Comparison of ENCODE assay signal across 11 mouse cellular contexts in the genomic region with DNA sequence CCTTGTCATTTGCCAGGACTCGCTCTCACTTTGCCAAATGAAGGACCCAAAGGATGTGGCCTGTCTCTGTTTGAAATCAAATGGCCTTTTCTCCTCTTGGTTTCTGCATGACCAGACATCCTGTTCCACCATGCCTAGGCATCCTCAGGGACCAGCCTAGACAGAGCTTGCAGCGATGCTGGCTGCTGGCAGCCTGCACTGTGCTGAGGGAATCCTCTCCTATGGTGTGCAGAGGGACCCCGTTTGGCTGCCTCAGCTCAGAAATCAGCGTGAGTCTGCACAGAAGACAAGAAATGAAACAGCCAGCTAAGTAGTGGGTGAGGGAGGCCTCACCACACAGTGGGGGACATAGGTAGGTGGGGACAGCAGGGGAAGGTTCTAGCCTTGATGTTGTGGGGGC. TPM values are rescaled to one million over a fixed set of nuclear protein-coding genes. Genes with fewer than 3 reads are reported as not detected.
DNase-seq lines count a peak whose midpoint lies in the region; ATAC-seq lines count a peak whose summit lies in the region.
"Had no signal": no experiment of that assay in that cellular context is flagged by ENCODE, and none has a peak within 500 bp of the region (broad histone marks: within the 10 kb centered on the region; RNA-seq: fewer than 3 reads in every experiment).

No protein-coding gene starts in this region.

- H3K4me3 ChIP-seq in forebrain, embryonic 16.5 days (replicated peaks; ENCODE audit: low read length), result no peak overlapping the region
- H3K4me3 ChIP-seq in limb, embryonic 15.5 days, result no peak overlapping the region

- ATAC-seq in forebrain, embryonic 16.5 days, result peak; percentile 78
- no peak for ATAC-seq in limb, embryonic 15.5 days (ENCODE audit: insufficient number of reproducible peaks, low FRiP score, low TSS enrichment, low read depth)
- ATAC-seq in megakaryocyte-erythroid progenitor cell, adult 5-6 weeks (replicated peaks; ENCODE audit: low FRiP score, low TSS enrichment, poor library complexity, severe bottlenecking), result no peak

- no peak overlapping the region for H3K4me2 ChIP-seq in forebrain, embryonic 16.5 days (ENCODE audit: low read length)
- no peak overlapping the region for H3K4me2 ChIP-seq in limb, embryonic 15.5 days

- 0 out of 2 replicates have a peak overlapping the region, but pooled peaks have one; percentile 42 for H3K9ac ChIP-seq in forebrain, embryonic 16.5 days (replicated peaks; ENCODE audit: low read depth, low read length)
- no peak overlapping the region for H3K9ac ChIP-seq in limb, embryonic 15.5 days

- WGBS in forebrain, embryonic 16.5 days, result 7% methylated on average over 4 of the region's 4 CpGs
- WGBS in limb, embryonic 15.5 days, result 28% methylated on average over 4 of the region's 4 CpGs

- H3K27ac ChIP-seq in forebrain, embryonic 16.5 days (ENCODE audit: low read length), result peak overlapping the region; percentile 92
- H3K27ac ChIP-seq in limb, embryonic 15.5 days, result 0 out of 2 replicates have a peak overlapping the region, but pooled peaks have one; percentile 29

- H3K27me3 ChIP-seq in forebrain, embryonic 16.5 days (replicated peaks; ENCODE audit: control insufficient read depth, insufficient read depth, low read length), result no peaks in the 10 kb centered on the region
- H3K27me3 ChIP-seq in limb, embryonic 15.5 days, result 0 out of 2 replicates have a peak, but pooled peaks cover 4% of the 10 kb centered on the region

- peak; percentile 53 to 55 for DNase-seq in right cerebral cortex, postnatal 10 days (ENCODE audit: low spot score in 2 of 2)
- no peak for DNase-seq in right cerebral cortex, postnatal 36 days (ENCODE audit: low spot score in 2 of 2)
- DNase-seq in adrenal gland, postnatal 36 days, result no peak
- no peak for DNase-seq in gastrocnemius, postnatal 10 days
- DNase-seq: gastrocnemius, postnatal 25 days had no signal

- no peaks in the 10 kb centered on the region for H3K9me3 ChIP-seq in forebrain, embryonic 16.5 days (ENCODE audit: control insufficient read depth, low read length)
- H3K9me3 ChIP-seq in limb, embryonic 15.5 days, result no peaks in the 10 kb centered on the region

- no peaks in the 10 kb centered on the region for H3K36me3 ChIP-seq in forebrain, embryonic 16.5 days (ENCODE audit: control insufficient read depth, insufficient read depth)
- no peaks in the 10 kb centered on the region for H3K36me3 ChIP-seq in limb, embryonic 15.5 days
- H3K36me3 ChIP-seq: G1E had no signal

- H3K4me1 ChIP-seq in forebrain, embryonic 16.5 days (replicated peaks; ENCODE audit: control insufficient read depth, insufficient read depth, low read length), result peaks cover 32% of the 10 kb centered on the region
- H3K4me1 ChIP-seq in limb, embryonic 15.5 days, result peaks cover 24% of the 10 kb centered on the region

RNA-seq across cellular contexts. Expression of a gene that starts 12.6 kb away (rescaled TPM):
- 0.14 TPM in 1 of 2 replicates, not detected in the other for polyA plus RNA-seq in forebrain, embryonic 16.5 days (2015; fragmentation: Nextera tagmentation; extraction: Ambion mirVana)
- polyA plus RNA-seq in limb, embryonic 15.5 days (2015; fragmentation: Nextera tagmentation; extraction: Ambion mirVana), result 0.06 TPM in 1 of 2 replicates, not detected in the other
- not detected for total RNA-seq in adrenal gland, postnatal 36 days (2021)
- total RNA-seq in megakaryocyte-erythroid progenitor cell, adult 5-6 weeks (2014; fragmentation: Nextera tagmentation), result not detected in 2 replicates
- total RNA-seq in megakaryocyte-erythroid progenitor cell, adult 5-6 weeks (2017), result not detected in 2 replicates
- total RNA-seq in gastrocnemius, postnatal 10 days (2021), result not detected
- total RNA-seq: gastrocnemius, postnatal 25 days; left cerebral cortex, postnatal 25 days; megakaryocyte, adult 5-6 weeks had no signal
- polyA plus RNA-seq: G1E had no signal

Comparison
In these comparisons a context has a peak if more than half of its experiments do, and no peak if none do; other contexts are left out.
1. DNase-seq: peak in right cerebral cortex, postnatal 10 days (2 of 2); none in right cerebral cortex, postnatal 36 days (0 of 2), adrenal gland, postnatal 36 days (0 of 2) and gastrocnemius, postnatal 10 days (single experiment).